Mouse (Mus musculus): ENCODE measurements around the gene Sae1. TPM values are rescaled to one million over a fixed set of nuclear protein-coding genes. Genes with fewer than 3 reads are reported as not detected.

The Sae1 gene
- polyA plus RNA-seq, 1 experiment = 169 TPM

- H3K4me3 ChIP-seq = peak overlapping the region; percentile 18
- no peaks in the 10 kb centered on the region for H3K27me3 ChIP-seq (ENCODE audit: control insufficient read depth, insufficient read depth, insufficient read length)
- peaks cover 45% of the 10 kb centered on the region for H3K36me3 ChIP-seq (ENCODE audit: control insufficient read depth, insufficient read depth)
- no peak overlapping the region for H3ac ChIP-seq (ENCODE audit: control insufficient read depth, insufficient read length)
- no peak for TF ChIP-seq USF1 (IDR thresholded peaks at IDR 0.05; ENCODE audit: low read depth)
- TF ChIP-seq MAX (IDR thresholded peaks at IDR 0.05; ENCODE audit: low read depth) = no peak
- no peak for TF ChIP-seq POLR2AphosphoS2 (IDR thresholded peaks at IDR 0.05; ENCODE audit: insufficient read length, low read depth)
- no peak for TF ChIP-seq MYOG (IDR thresholded peaks at IDR 0.05; ENCODE audit: control insufficient read depth in 1 of 3, insufficient read depth in 1 of 3, insufficient read length in 2 of 3, low read depth in 2 of 3)
- TF ChIP-seq TCF12 (IDR thresholded peaks at IDR 0.05; ENCODE audit: insufficient read depth, poor library complexity, severe bottlenecking) = no peak
- no peak for TF ChIP-seq E2F4 (IDR thresholded peaks at IDR 0.05; ENCODE audit: insufficient read depth)
- TF ChIP-seq POLR2A (IDR thresholded peaks at IDR 0.05; ENCODE audit: insufficient read length, low read depth) = no peak
- TF ChIP-seq REST (IDR thresholded peaks at IDR 0.05; ENCODE audit: insufficient read depth, insufficient read length) = no peak
- TF ChIP-seq CEBPB (IDR thresholded peaks at IDR 0.05; ENCODE audit: insufficient read depth, poor library complexity, severe bottlenecking) = no peak
- TF ChIP-seq TCF3 (IDR thresholded peaks at IDR 0.05; ENCODE audit: insufficient read length, low read depth) = no peak
- no peak for TF ChIP-seq MYOD1 (IDR thresholded peaks at IDR 0.05; ENCODE audit: control insufficient read depth in 1 of 3, insufficient read length in 2 of 3, low read depth in 2 of 3)
- H3K79me2 ChIP-seq (ENCODE audit: control insufficient read depth, insufficient read depth) = peaks cover 31% of the 10 kb centered on the region
- peak overlapping the region; percentile 55 for H3K4me2 ChIP-seq (ENCODE audit: low read depth)
Observed at GRCm38 (mm10) chr7:16355854-16356594, 31.6 kb downstream of the Sae1 start.

GRCm38 (mm10) chr7:16349999-16350398, 37.6 kb downstream of the Sae1 start:
- H3K79me2 ChIP-seq (ENCODE audit: control insufficient read depth, insufficient read depth) = peaks cover 24% of the 10 kb centered on the region
- no peak for TF ChIP-seq POLR2A (IDR thresholded peaks at IDR 0.05; ENCODE audit: insufficient read length, low read depth)
- TF ChIP-seq MYOG (IDR thresholded peaks at IDR 0.05; ENCODE audit: control insufficient read depth in 1 of 3, insufficient read depth in 1 of 3, insufficient read length in 2 of 3, low read depth in 2 of 3) = no peak
- no peak for TF ChIP-seq MAX (IDR thresholded peaks at IDR 0.05; ENCODE audit: low read depth)
- no peaks in the 10 kb centered on the region for H3K27me3 ChIP-seq (ENCODE audit: control insufficient read depth, insufficient read depth, insufficient read length)
- H3K36me3 ChIP-seq (ENCODE audit: control insufficient read depth, insufficient read depth) = peaks cover 34% of the 10 kb centered on the region
- H3ac ChIP-seq (ENCODE audit: control insufficient read depth, insufficient read length) = no peak overlapping the region
- no peak overlapping the region for H3K4me2 ChIP-seq (ENCODE audit: low read depth)
- no peak overlapping the region for H3K4me3 ChIP-seq

- no peak overlapping the region for H3K4me2 ChIP-seq (ENCODE audit: low read depth)
- peaks cover 14% of the 10 kb centered on the region for H3K36me3 ChIP-seq (ENCODE audit: control insufficient read depth, insufficient read depth)
Observed at GRCm38 (mm10) chr7:16345297-16345696, 42.3 kb downstream of the Sae1 start.

GRCm38 (mm10) chr7:16344598-16344997, 43.0 kb downstream of the Sae1 start:
- peaks cover 11% of the 10 kb centered on the region for H3K36me3 ChIP-seq (ENCODE audit: control insufficient read depth, insufficient read depth)
- peak in 2 of 3 experiments; percentile 35 to 73 for TF ChIP-seq MYOD1 (IDR thresholded peaks at IDR 0.05; ENCODE audit: control insufficient read depth in 1 of 3, insufficient read length in 2 of 3, low read depth in 2 of 3)
- no peak for TF ChIP-seq POLR2AphosphoS2 (IDR thresholded peaks at IDR 0.05; ENCODE audit: insufficient read length, low read depth)
- no peak for TF ChIP-seq POLR2A (IDR thresholded peaks at IDR 0.05; ENCODE audit: insufficient read length, low read depth)
- no peak for TF ChIP-seq CEBPB (IDR thresholded peaks at IDR 0.05; ENCODE audit: insufficient read depth, poor library complexity, severe bottlenecking)
- no peak for TF ChIP-seq USF1 (IDR thresholded peaks at IDR 0.05; ENCODE audit: low read depth)
- TF ChIP-seq MAX (IDR thresholded peaks at IDR 0.05; ENCODE audit: low read depth) = no peak
- peak; percentile 20 for TF ChIP-seq TCF12 (IDR thresholded peaks at IDR 0.05; ENCODE audit: insufficient read depth, poor library complexity, severe bottlenecking)
- peak; percentile 22 to 77 (median 39) for TF ChIP-seq MYOG (IDR thresholded peaks at IDR 0.05; ENCODE audit: control insufficient read depth in 1 of 3, insufficient read depth in 1 of 3, insufficient read length in 2 of 3, low read depth in 2 of 3)
- no peak for TF ChIP-seq TCF3 (IDR thresholded peaks at IDR 0.05; ENCODE audit: insufficient read length, low read depth)
- TF ChIP-seq E2F4 (IDR thresholded peaks at IDR 0.05; ENCODE audit: insufficient read depth) = no peak
- H3K4me3 ChIP-seq = no peak overlapping the region
- H3K27me3 ChIP-seq (ENCODE audit: control insufficient read depth, insufficient read depth, insufficient read length) = no peaks in the 10 kb centered on the region
- H3K79me2 ChIP-seq (ENCODE audit: control insufficient read depth, insufficient read depth) = peaks cover 28% of the 10 kb centered on the region
- H3K4me2 ChIP-seq (ENCODE audit: low read depth) = no peak overlapping the region
- H3ac ChIP-seq (ENCODE audit: control insufficient read depth, insufficient read length) = no peak overlapping the region

More at GRCm38 (mm10) chr7:16345297-16345696, 42.3 kb downstream of the Sae1 start:
- H3K27me3 ChIP-seq (ENCODE audit: control insufficient read depth, insufficient read depth, insufficient read length) = no peaks in the 10 kb centered on the region
- H3ac ChIP-seq (ENCODE audit: control insufficient read depth, insufficient read length) = no peak overlapping the region
- TF ChIP-seq TCF3 (IDR thresholded peaks at IDR 0.05; ENCODE audit: insufficient read length, low read depth) (no peak), TCF12 (IDR thresholded peaks at IDR 0.05; ENCODE audit: insufficient read depth, poor library complexity, severe bottlenecking) (no peak), CEBPB (IDR thresholded peaks at IDR 0.05; ENCODE audit: insufficient read depth, poor library complexity, severe bottlenecking) (no peak), POLR2AphosphoS2 (IDR thresholded peaks at IDR 0.05; ENCODE audit: insufficient read length, low read depth) (no peak), E2F4 (IDR thresholded peaks at IDR 0.05; ENCODE audit: insufficient read depth) (no peak), USF1 (IDR thresholded peaks at IDR 0.05; ENCODE audit: low read depth) (no peak), MAX (IDR thresholded peaks at IDR 0.05; ENCODE audit: low read depth) (no peak), SRF (IDR thresholded peaks at IDR 0.05; ENCODE audit: control insufficient read depth, insufficient read length, low read depth) (no peak), REST (IDR thresholded peaks at IDR 0.05; ENCODE audit: insufficient read depth, insufficient read length) (no peak), MYOG (IDR thresholded peaks at IDR 0.05; ENCODE audit: control insufficient read depth in 1 of 3, insufficient read depth in 1 of 3, insufficient read length in 2 of 3, low read depth in 2 of 3) (no peak)
- H3K79me2 ChIP-seq (ENCODE audit: control insufficient read depth, insufficient read depth) = peaks cover 28% of the 10 kb centered on the region
- no peak overlapping the region for H3K4me3 ChIP-seq

- peaks cover 44% of the 10 kb centered on the region for H3K36me3 ChIP-seq (ENCODE audit: control insufficient read depth, insufficient read depth)
- H3K79me2 ChIP-seq (ENCODE audit: control insufficient read depth, insufficient read depth) = peaks cover 5% of the 10 kb centered on the region
- H3ac ChIP-seq (ENCODE audit: control insufficient read depth, insufficient read length) = no peak overlapping the region
- H3K4me3 ChIP-seq = no peak overlapping the region
- TF ChIP-seq POLR2AphosphoS2 (IDR thresholded peaks at IDR 0.05; ENCODE audit: insufficient read length, low read depth) = peak; percentile 14
- TF ChIP-seq REST (IDR thresholded peaks at IDR 0.05; ENCODE audit: insufficient read depth, insufficient read length) = no peak
- H3K27me3 ChIP-seq (ENCODE audit: control insufficient read depth, insufficient read depth, insufficient read length) = no peaks in the 10 kb centered on the region
- H3K4me2 ChIP-seq (ENCODE audit: low read depth) = no peak overlapping the region
Observed at GRCm38 (mm10) chr7:16337733-16338132, 49.9 kb downstream of the Sae1 start.
